Mouse (Mus musculus) liver, postnatal 0 days (tissue): Measurements from ENCODE around the gene Myh7b. TPM values are rescaled to one million over a fixed set of nuclear protein-coding genes. Genes with fewer than 3 reads are reported as not detected.

Experiments used
- ATAC-seq: fragments of 200-750 bp; cut with Nextera tagmentation; 2 replicates; pipeline ENCODE4 v1.8.0; 2017; ENCODE audit warnings: mild to moderate bottlenecking, moderate library complexity
- DNase-seq: peaks from one replicate; pipeline ENCODE4 v3.0.0-alpha.2; 2016
- H3K27ac ChIP-seq: fragments of 300-500 bp; sonication (generic); 2 replicates; pipeline ENCODE4 v1.5.1; 2014; ENCODE audit warnings: antibody characterized with exemption, moderate library complexity, mild to moderate bottlenecking, low read depth
- H3K27me3 ChIP-seq: fragments of 300-500 bp; sonication (generic); 2 replicates; pipeline ENCODE4 v1.6.1; 2014; ENCODE audit warnings: low read length, control low read depth, mixed read lengths; ENCODE audit not compliant: insufficient read depth
- H3K36me3 ChIP-seq: fragments of 300-500 bp; sonication (generic); replicated peaks from 2 replicates; pipeline ENCODE4 v1.6.1; 2014; ENCODE audit warnings: mild to moderate bottlenecking, control low read depth, low read length, moderate library complexity, mixed read lengths; ENCODE audit not compliant: insufficient read depth
- H3K4me1 ChIP-seq: fragments of 300-500 bp; sonication (generic); 2 replicates; pipeline ENCODE4 v1.6.1; 2014; ENCODE audit warnings: antibody characterized with exemption, mild to moderate bottlenecking, control low read depth; ENCODE audit not compliant: insufficient read depth
- H3K4me2 ChIP-seq: fragments of 300-500 bp; sonication (generic); 2 replicates; pipeline ENCODE4 v1.6.1; 2014; ENCODE audit warnings: low read depth, mild to moderate bottlenecking, low read length, moderate library complexity, mixed read lengths
- H3K4me3 ChIP-seq: fragments of 300-500 bp; sonication (generic); 2 replicates; pipeline ENCODE4 v1.5.1; 2014; ENCODE audit warnings: low read depth, low read length
- H3K9ac ChIP-seq: fragments of 300-500 bp; sonication (generic); replicated peaks from 2 replicates; pipeline ENCODE4 v1.6.1; 2014; ENCODE audit warnings: mild to moderate bottlenecking, moderate library complexity
- H3K9me3 ChIP-seq: fragments of 300-500 bp; sonication (generic); 2 replicates; pipeline ENCODE4 v1.6.1; 2016; ENCODE audit warnings: mild to moderate bottlenecking, control low read depth, low read length, mixed read lengths
- CTCF ChIP-seq: sonication (generic); IDR thresholded peaks from 2 replicates; pipeline ENCODE4 v1.5.1; 2016; ENCODE audit warnings: antibody characterized with exemption, low read depth
- EP300 ChIP-seq: IDR thresholded peaks from 2 replicates; pipeline ENCODE4 v1.6.1; 2016; ENCODE audit warnings: antibody characterized with exemption, low read depth, mild to moderate bottlenecking
- WGBS: fragments of 180-500 bp; shearing (Covaris S2); extraction: QIAGEN DNeasy Blood & Tissue Kit; methylation state at CpG from one replicate; pipeline ENCODE4 v1.1.7; 2014; ENCODE audit not compliant: insufficient replicate concordance; 5-methylcytosine and 5-hydroxymethylcytosine counted together
- polyA plus RNA-seq: library from polyadenylated mRNA; unstranded; fragments of >200 nt; fragmentation: Nextera tagmentation; extraction: Ambion mirVana; gene quantifications from 2 replicates; pipeline ENCODE4 v1.2.1, GENCODE M21; 2015

The Myh7b gene
- polyA plus RNA-seq, 1 experiment from 2014 or later: 0.38 TPM

GRCm38 (mm10) chr2:155585082-155585481, 25.9 kb upstream of the Myh7b start:
- no peak for DNase-seq
- H3K4me1 ChIP-seq: peaks cover 15% of the 10 kb centered on the region
- H3K9me3 ChIP-seq: no peaks in the 10 kb centered on the region
- WGBS: 69% methylated on average over 9 of the region's 9 CpGs
- ATAC-seq: peak; percentile 46
- H3K36me3 ChIP-seq: 0 out of 2 replicates have a peak, but pooled peaks cover 9% of the 10 kb centered on the region
- 0 out of 2 replicates have a peak overlapping the region, but pooled peaks have one; percentile 16 for H3K27ac ChIP-seq
- peak overlapping the region; percentile 46; the same call in 1 of the 2 replicates for H3K4me2 ChIP-seq
- no peak overlapping the region for H3K4me3 ChIP-seq
- H3K27me3 ChIP-seq: no peaks in the 10 kb centered on the region
- TF ChIP-seq CTCF: no peak
- no peak for TF ChIP-seq EP300
- no peak overlapping the region for H3K9ac ChIP-seq

GRCm38 (mm10) chr2:155585486-155585885, 25.5 kb upstream of the Myh7b start:
- no peak overlapping the region for H3K4me3 ChIP-seq
- no peaks in the 10 kb centered on the region for H3K9me3 ChIP-seq
- H3K4me1 ChIP-seq: peaks cover 19% of the 10 kb centered on the region
- H3K27me3 ChIP-seq: no peaks in the 10 kb centered on the region
- 47% methylated on average over 10 of the region's 10 CpGs for WGBS
- no peak overlapping the region for H3K9ac ChIP-seq
- 0 out of 2 replicates have a peak, but pooled peaks cover 9% of the 10 kb centered on the region for H3K36me3 ChIP-seq
- H3K4me2 ChIP-seq: peak overlapping the region; percentile 46
- DNase-seq: peak; percentile 54
- ATAC-seq: peak; percentile 79
- peak; percentile 19; the same call in 1 of the 2 replicates for TF ChIP-seq EP300
- TF ChIP-seq CTCF: no peak
- H3K27ac ChIP-seq: peak overlapping the region; percentile 16; the same call in 1 of the 2 replicates

GRCm38 (mm10) chr2:155588136-155588535, 22.9 kb upstream of the Myh7b start:
- Histone ChIP-seq H3K9ac (no peak overlapping the region), H3K27ac (no peak overlapping the region), H3K9me3 (no peaks in the 10 kb centered on the region), H3K4me1 (peaks cover 38% of the 10 kb centered on the region), H3K4me3 (no peak overlapping the region), H3K27me3 (no peaks in the 10 kb centered on the region), H3K4me2 (no peak overlapping the region), H3K36me3 (no peaks in the 10 kb centered on the region)
- no peak for ATAC-seq
- no peak for DNase-seq
- TF ChIP-seq CTCF (no peak), EP300 (no peak)
- WGBS: 82% methylated on average over 3 of the region's 3 CpGs

- Histone ChIP-seq H3K36me3 (no peaks in the 10 kb centered on the region), H3K9me3 (no peaks in the 10 kb centered on the region), H3K27ac (no peak overlapping the region), H3K4me2 (no peak overlapping the region), H3K9ac (no peak overlapping the region), H3K27me3 (no peaks in the 10 kb centered on the region), H3K4me1 (peaks cover 39% of the 10 kb centered on the region), H3K4me3 (no peak overlapping the region)
- no peak for DNase-seq
- TF ChIP-seq CTCF (no peak), EP300 (no peak)
- WGBS: 76% methylated on average over 6 of the region's 6 CpGs
- ATAC-seq: no peak
Measured at GRCm38 (mm10) chr2:155589521-155589920, 21.5 kb upstream of the Myh7b start.

GRCm38 (mm10) chr2:155590876-155591275, 20.1 kb upstream of the Myh7b start:
- Histone ChIP-seq H3K4me3 (no peak overlapping the region), H3K4me1 (peaks cover 32% of the 10 kb centered on the region), H3K27ac (0 out of 2 replicates have a peak overlapping the region, but pooled peaks have one; percentile 2), H3K9me3 (no peaks in the 10 kb centered on the region), H3K27me3 (no peaks in the 10 kb centered on the region), H3K36me3 (no peaks in the 10 kb centered on the region), H3K4me2 (peak overlapping the region; percentile 91), H3K9ac (no peak overlapping the region)
- DNase-seq: no peak
- no peak for TF ChIP-seq CTCF
- TF ChIP-seq EP300: no peak
- WGBS: 78% methylated on average over 2 of the region's 2 CpGs
- ATAC-seq: no peak

GRCm38 (mm10) chr2:155591676-155592075, 19.3 kb upstream of the Myh7b start:
- Histone ChIP-seq H3K9me3 (no peaks in the 10 kb centered on the region), H3K9ac (peak overlapping the region; percentile 85), H3K4me2 (peak overlapping the region; percentile 91), H3K36me3 (no peaks in the 10 kb centered on the region), H3K27ac (peak overlapping the region; percentile 84), H3K27me3 (no peaks in the 10 kb centered on the region), H3K4me3 (peak overlapping the region; percentile 87), H3K4me1 (peaks cover 32% of the 10 kb centered on the region)
- no peak for TF ChIP-seq EP300
- no peak for TF ChIP-seq CTCF
- ATAC-seq (no peak), DNase-seq (no peak)
- 9% methylated on average over 6 of the region's 6 CpGs for WGBS
